Mouse (Mus musculus) kidney, adult 8-10 months (tissue): Measurements from ENCODE around the gene Atp6v1e1.
A peak's percentile ranks its signal among the peaks of the same experiment; 100 is the strongest.

Experiments
- DNase-seq, 2 experiments: peaks; one replicate each; pipeline ENCODE4 v3.0.0; 2022

Gene Atp6v1e1

GRCm38 (mm10) chr6:120761151-120761550 lies 61.4 kb downstream of the Atp6v1e1 start:
- DNase-seq: no peak

GRCm38 (mm10) chr6:120746416-120746815 lies 76.2 kb downstream of the Atp6v1e1 start:
- peak; percentile 15 to 50 for DNase-seq
